Mouse (Mus musculus) cortical plate, adult 2 months (tissue): ENCODE results near the gene Alcam.

Experiments
- CTCF ChIP-seq: fragments of 200-500 bp; IDR thresholded peaks from 2 replicates; pipeline ENCODE4 v1.5.1; 2011; ENCODE audit warnings: mild to moderate bottlenecking, control low read depth, low read length; ENCODE audit not compliant: insufficient read depth; ENCODE audit errors: extremely low read depth
- POLR2A ChIP-seq: fragments of 200-500 bp; IDR thresholded peaks from 2 replicates; pipeline ENCODE4 v1.6.1; 2011; ENCODE audit warnings: mild to moderate bottlenecking, low read length, control low read depth; ENCODE audit not compliant: insufficient read depth; ENCODE audit errors: extremely low read depth

- TF ChIP-seq CTCF (no peak), POLR2A (no peak)
Observed at GRCm38 (mm10) chr16:52376827-52377226, 77.0 kb downstream of the Alcam start.
